Mouse (Mus musculus) frontal cortex, adult 2 months (tissue): Measurements from ENCODE around the gene Gm17455. TPM values are rescaled to one million over a fixed set of nuclear protein-coding genes. Genes with fewer than 3 reads are reported as not detected.

Experiments
- DNase-seq, 2 experiments: peaks; one replicate each; pipeline ENCODE4 v3.0.0; 2022; ENCODE audit warnings: low spot score in 1 of 2; ENCODE audit errors: extremely low spot score in 1 of 2
- polyA plus RNA-seq: library from polyadenylated mRNA; depleted of rRNA; stranded (reverse); fragments of >200 nt; gene quantifications from 2 replicates; pipeline ENCODE4 v1.2.3, GENCODE M21; 2012; rRNA removed

Gm17455 gene
- polyA plus RNA-seq, result 0.64 and 2.1 TPM in 2 replicates

DNA sequence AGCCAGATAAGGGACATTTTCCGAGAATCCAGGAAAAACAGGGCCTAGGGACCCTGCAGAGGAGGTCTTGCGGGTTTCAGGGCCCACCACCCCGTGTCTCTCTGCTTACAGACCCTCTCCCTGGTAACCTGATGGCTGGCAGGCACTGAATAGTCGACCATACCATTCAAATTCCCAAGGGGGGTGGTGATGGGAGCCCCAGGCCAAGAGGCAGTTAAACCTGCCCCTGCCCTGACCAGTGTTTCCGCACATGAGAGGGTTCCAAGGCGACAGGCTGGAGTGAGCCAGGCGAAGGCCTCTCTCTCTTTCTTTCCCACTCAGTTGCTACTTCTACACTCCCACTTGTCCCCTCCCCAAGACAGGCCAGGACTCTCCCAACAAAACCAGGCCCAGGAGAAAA, at the start of gene Gm17455:
Gene Gm17455, plus strand, starts transcription at position 278 of the 400 bp plus-strand sequence.
- DNase-seq, result no peak

- DNase-seq, result no peak
Observed at GRCm38 (mm10) chr10:60350077-60350804, 49.3 kb upstream of the Gm17455 start.

- DNase-seq, result peak; percentile 37 to 81
Observed at GRCm38 (mm10) chr10:60350805-60351167, 48.7 kb upstream of the Gm17455 start.

DNA sequence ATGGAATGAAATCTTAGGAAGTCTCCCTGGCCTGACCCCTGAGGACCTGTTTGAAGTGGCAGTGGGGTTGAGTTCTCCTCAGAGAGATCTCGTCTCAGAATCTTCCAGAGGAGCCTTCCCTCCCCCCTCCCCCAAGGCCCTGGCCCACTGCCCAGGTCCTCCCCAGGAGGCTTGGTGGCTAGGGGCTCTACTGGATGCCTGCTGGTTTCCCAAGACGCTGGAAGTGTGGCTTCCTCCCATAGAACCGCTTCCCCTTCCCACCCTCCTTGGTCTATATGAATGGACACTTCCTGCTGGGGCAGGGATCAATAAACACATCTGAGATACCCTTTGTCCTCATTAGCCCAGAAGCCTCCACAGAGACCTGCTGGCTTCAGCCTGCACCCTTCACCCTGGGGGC, 48.3 kb upstream of the Gm17455 start:
- no peak for DNase-seq

DNA sequence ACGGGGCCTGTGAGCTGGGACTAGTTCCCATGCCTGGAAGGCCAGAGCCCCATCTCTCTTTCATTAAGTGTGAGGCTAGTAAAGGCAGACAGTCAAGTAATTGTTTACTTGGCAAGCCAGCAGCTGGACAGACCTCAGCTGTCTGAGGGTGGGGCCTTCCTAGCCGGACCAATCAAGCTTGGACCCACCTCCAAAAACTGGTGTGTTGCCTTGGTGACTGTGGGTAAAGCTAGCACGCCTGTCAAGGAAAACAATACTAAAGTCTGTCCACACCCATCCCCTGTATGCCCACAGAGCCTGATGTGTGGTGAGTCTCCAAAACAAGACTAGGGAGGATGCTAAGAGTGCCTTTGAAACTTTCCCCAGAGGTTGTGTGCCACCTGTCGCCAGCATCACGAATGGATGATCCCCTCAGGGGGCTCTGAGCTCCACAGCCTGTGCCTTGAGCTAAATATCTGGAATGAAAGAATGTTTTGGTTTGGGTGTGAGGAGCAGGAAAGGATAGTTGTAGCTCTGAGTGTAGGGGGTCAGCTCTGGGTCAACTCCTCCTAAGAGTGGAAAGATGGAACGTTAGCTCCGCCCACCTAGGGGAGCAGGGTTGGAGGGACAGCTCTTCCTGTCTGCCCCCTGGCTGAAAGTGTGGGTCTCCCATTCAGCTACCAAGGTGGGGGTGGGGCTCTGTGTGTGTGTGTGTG, 47.6 kb upstream of the Gm17455 start:
- DNase-seq, result no peak

- DNase-seq, result no peak
Observed at GRCm38 (mm10) chr10:60353241-60354002, 46.1 kb upstream of the Gm17455 start.

DNA sequence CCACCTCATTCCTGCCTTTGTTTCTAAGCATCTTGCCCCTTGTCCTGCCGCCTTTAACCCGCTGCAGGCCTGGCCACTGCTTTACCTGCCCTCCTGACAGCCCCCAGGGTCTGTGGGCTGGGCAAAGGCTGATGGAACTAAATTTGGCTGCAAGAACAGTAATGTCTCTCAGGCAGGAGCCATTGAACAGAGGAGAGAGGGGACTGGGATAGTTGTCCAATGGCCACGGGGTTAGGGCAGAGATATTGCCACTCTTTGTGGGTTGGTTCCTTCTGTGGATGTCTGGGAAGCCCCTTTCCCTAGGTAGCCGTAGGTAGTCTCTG, 45.6 kb upstream of the Gm17455 start:
- DNase-seq, result no peak

DNA sequence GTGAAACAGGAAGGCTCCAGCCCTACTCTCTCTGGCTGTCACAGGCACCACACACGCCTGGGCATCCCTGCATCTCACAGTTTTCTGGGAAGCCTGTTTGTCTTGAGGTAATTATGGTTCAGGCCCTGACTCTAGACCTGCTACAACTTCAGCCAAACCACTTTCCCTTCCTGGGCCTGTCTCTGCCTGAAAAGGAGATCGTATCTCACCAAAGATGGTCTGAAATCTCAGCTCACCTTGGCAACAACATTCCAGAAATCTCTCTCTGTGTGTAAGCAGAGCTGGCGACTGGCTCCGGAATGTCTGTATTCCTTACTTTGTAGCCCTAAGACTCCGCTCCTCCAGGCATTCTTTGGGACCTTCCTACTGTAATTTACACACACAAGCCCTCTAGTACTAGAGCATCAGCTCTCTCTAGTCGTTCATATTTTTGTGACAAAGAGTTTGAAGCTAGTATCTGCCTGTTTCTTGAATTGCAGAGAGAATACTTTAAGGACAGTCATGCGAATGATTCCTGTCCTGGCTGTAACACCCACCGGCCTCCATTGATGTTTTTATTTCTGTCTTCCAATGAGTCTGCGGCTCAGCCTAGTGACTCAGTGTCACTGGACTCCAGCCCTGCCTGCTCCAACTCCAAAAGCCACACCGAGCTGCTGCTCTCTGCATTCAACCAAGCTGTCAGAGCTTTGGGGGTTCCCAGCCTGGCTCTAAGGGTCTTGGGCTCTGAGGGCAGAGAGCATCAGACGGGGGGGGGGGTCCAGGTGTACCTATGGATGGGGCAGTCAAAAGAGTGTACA, 44.4 kb upstream of the Gm17455 start:
- peak in 1 of 2 experiments; percentile 30 for DNase-seq

DNA sequence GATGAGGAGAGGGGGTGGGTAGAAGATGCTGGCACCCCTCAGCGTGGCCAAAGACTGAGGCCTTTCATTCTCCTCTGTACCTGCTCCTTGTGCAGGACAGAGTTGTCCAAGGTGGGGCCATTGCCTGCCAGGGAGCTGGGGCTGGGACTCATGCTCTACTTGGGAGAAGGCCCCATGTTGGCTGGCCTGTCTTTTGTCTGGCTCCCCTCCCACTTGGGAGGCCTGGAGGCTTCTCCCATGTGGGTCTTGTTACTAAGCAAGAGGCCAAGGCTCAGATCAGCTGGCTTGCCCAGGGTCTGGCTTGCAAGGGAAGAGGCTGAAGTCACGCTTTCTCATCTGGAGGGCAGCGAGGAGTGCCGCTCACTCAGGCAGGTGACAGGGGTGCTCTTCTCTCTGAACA, 42.1 kb upstream of the Gm17455 start:
- no peak for DNase-seq

DNA sequence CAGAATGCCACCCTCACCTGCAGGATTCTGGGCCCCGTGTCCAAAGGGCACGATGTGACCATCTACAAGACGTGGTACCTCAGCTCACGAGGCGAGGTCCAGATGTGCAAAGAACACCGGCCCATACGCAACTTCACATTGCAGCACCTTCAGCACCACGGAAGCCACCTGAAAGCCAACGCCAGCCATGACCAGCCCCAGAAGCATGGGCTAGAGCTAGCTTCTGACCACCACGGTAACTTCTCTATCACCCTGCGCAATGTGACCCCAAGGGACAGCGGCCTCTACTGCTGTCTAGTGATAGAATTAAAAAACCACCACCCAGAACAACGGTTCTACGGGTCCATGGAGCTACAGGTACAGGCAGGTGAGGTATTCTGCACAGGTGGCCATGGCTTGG, 41.6 kb upstream of the Gm17455 start:
- no peak for DNase-seq

DNA sequence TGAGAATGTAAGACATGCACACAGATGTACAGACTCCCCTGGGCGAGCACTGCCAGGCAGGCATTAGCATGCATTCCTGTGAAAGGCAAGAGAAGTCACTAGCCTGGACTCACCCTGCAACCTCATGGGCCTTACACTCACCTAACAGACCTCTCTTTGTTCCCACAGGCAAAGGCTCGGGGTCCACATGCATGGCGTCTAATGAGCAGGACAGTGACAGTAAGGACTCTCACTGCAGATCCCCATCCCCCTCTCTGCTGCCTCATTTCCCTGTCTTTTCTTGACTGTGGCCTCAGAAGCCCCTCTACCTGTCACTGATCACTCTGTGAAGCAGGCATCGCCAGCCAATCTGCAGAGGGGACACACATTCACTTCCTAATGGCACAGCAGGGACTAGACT, 40.8 kb upstream of the Gm17455 start:
- DNase-seq, result no peak

DNA sequence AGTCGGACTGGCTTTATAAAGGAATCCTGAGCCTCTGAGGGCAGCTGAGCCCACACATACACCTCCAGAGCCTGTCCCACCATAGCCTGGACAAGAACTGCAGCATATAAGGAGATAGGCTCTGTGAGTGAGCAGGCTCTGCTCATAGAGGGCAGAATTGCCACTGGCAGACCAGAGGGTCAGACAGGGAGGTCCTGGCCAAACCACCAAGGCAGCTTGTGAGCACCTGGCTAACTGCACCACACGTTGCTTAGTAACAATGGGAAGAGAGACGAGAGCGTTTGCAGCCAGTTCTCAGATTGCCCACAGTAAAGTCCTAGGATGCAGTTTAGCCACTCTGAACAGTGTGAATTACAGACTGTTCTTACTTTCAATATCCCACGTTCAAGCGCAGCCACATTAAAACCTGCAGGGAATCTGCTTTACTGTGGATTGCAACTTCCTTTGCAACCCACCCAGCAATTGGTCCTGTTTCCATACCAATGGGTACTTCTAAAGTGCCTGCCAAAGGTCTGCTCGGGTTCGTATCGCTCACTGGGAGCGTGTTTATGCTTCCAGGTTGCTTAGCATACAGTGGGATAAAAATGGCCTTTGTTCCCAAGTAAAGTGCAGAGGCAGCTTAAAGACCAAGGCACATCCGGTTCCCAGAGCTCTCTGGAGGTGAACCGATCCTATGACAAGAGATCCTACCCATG, 37.8 kb upstream of the Gm17455 start:
- no peak for DNase-seq

DNA sequence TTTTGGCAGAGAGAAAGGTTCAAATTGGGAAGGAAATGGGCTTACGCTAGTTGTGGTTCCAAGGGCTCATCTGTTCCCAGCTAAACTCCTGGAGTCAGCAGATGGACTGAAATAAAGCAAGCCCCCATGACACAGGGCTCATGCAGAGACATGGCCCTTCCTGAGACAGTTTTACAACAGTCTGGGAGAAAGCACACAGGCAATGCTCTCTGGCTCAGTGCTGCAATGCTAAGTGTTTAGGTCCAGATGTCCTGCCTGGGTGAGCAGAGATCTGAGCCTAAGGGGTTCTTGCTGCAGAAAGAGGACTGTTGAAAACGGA, 37.3 kb upstream of the Gm17455 start:
- DNase-seq, result no peak

DNA sequence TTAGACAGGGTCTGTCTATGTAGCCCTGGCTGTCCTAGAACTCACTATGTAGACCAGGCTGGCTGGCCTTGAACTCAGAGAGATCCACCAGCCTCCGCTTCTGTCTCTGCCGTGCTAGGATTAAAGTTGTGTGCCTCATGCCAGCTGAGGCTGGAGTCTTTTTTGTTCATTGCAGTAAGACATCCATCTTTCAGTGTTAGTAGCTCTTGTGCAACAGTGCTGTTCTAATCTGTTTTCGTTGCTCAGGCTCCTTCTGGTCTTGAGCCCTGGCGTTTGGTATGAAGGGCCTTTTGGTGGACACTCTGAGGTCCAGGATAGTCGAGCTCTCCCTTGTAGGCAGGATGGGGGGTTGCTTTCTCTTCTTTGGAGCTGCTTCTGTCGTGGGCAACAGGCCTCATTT, 36.1 kb upstream of the Gm17455 start:
- no peak for DNase-seq

DNA sequence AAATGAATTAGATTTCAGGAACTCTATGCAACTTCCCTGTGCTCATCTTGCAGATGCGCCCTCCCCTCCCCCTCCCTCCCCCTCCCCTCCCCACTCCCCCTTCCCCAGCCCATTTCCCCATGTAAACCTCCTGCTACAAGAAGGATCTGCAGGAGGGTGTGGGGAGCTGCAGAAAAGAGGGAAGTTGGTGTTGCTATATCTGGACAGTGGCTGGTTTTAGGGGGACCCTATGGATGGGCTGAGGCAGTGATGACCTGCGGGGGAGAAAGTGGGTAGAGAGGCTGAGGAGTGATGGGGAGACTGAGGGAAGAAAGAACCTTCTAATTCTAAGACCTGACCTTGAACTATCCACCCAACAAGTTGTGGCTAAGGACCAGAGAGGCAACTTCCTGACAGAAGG, 32.4 kb upstream of the Gm17455 start:
- DNase-seq, result no peak

DNA sequence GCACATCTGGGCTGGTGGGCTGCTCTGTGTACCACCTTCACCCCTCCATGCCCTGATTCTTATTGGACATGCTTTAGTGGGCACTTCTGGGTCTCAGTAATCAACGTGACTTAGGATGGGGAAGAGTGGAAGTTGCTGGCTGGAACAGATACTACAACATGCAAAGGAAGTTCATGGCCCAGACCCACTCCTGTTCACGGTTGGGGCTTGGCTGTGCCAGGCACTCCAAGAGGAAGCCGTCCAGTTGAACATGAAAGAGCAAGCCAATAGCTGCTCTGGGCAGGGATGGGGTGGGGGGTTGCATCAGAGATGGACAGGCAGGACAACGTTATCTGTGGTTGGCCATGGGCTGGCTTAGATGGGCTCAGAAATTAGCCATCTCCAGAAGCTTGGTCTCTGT, 31.6 kb upstream of the Gm17455 start:
- no peak for DNase-seq

DNA sequence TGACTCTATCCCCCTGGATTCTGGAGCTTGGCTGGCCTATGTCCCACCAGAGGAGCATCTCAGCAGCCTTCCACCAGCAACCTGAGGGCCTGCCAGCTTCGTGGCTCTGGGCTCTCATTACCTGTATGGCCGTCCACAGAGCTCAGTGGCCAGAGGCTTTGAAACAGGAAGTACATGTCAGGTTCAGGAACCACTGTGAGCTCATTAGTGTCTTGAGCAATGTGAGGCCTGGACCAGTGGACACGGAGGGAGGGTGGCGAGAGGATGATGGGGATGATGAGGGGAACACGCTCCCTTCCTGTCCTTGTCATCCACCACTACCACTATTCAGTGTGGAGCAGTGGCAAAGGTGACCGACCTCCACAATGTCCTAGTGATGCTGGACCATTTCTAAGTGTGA, 30.1 kb upstream of the Gm17455 start:
- DNase-seq, result no peak

GRCm38 (mm10) chr10:60370098-60370497, 29.4 kb upstream of the Gm17455 start:
- DNase-seq, result peak in 1 of 2 experiments; percentile 42

DNA sequence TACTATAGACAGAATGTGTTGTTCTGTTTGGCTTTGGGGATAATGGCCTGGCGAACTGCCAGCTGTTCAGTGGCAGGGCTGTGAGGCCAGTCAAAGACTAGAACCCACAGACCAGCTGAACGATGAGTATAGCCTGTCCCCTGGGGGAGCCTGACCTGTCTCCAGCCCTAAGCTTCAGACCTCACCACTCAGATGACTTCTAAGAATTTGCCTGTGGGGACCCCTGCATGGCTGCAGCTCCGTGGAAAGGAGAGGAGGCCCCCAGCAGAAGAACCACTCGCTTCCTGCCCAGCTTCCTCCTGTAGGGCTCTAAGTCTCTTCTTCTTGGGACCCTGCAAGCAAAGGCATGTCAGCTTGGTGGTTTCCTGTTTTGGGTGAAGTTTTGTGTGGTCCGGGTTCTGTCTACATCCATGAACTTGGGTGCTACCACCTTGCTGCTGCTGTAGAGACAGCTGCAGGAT, 28.9 kb upstream of the Gm17455 start:
- DNase-seq, result no peak

- DNase-seq, result peak in 1 of 2 experiments; percentile 27
Observed at GRCm38 (mm10) chr10:60371596-60372386, 27.7 kb upstream of the Gm17455 start.
